In genomic region chr2:4557028-4557427, GRCm38 (mm10) we compare ENCODE assay signal across 8 mouse cellular contexts.
A peak's percentile ranks its signal among the peaks of the same experiment; 100 is the strongest.
DNase-seq lines count a peak whose midpoint lies in the region; ATAC-seq and TF ChIP-seq lines count a peak whose summit lies in the region.

No protein-coding gene starts in this region.

- no peak overlapping the region for H3K4me3 ChIP-seq in kidney, embryonic 16.5 days (ENCODE audit: low read length)
- no peak overlapping the region for H3K4me3 ChIP-seq in bone marrow macrophage, adult 2 months (ENCODE audit: insufficient read depth, low read length)
- no peak overlapping the region for H3K4me3 ChIP-seq in left cerebral cortex, adult 2 months

- intact Hi-C loops in left cerebral cortex, adult 2 months (cut with DNase I), result no loop called here

- H3K27ac ChIP-seq in kidney, embryonic 16.5 days (ENCODE audit: low read length), result peak overlapping the region; percentile 5
- H3K27ac ChIP-seq in bone marrow macrophage, adult 2 months (ENCODE audit: insufficient read depth, low read depth, low read length), result peak overlapping the region; percentile 35
- H3K27ac ChIP-seq in left cerebral cortex, adult 2 months, result no peak overlapping the region

- peaks cover 56% of the 10 kb centered on the region for H3K4me1 ChIP-seq in kidney, embryonic 16.5 days (ENCODE audit: insufficient read depth, low read length)
- peaks cover 44% of the 10 kb centered on the region for H3K4me1 ChIP-seq in bone marrow macrophage, adult 2 months (ENCODE audit: control insufficient read depth, insufficient read depth, low read length)

- TF ChIP-seq POLR2A in bone marrow macrophage, adult 2 months (IDR thresholded peaks at IDR 0.05; ENCODE audit: borderline replicate concordance, low read depth, low read length), result no peak

- H3K27me3 ChIP-seq in kidney, embryonic 16.5 days (ENCODE audit: insufficient read depth, low read length), result no peaks in the 10 kb centered on the region

- no peaks in the 10 kb centered on the region for H3K36me3 ChIP-seq in kidney, embryonic 16.5 days (ENCODE audit: insufficient read depth, low read length)

- no peak for DNase-seq in kidney, adult 18-20 months
- peak; percentile 43 for DNase-seq in lung, postnatal 36 days
- DNase-seq in frontal cortex, postnatal 25 days (ENCODE audit: low spot score in 2 of 2), result no peak
- DNase-seq in left cerebral cortex, adult 2 months (ENCODE audit: extremely low spot score in 1 of 2, low spot score in 2 of 2), result no peak
- no peak for DNase-seq in urinary bladder, postnatal 25 days (ENCODE audit: low spot score)

- ATAC-seq in kidney, embryonic 16.5 days (ENCODE audit: low FRiP score, low TSS enrichment), result no peak
- peak; percentile 23; the same call in 1 of the 2 replicates for ATAC-seq in granulocyte monocyte progenitor cell, adult 5-6 weeks (replicated peaks; ENCODE audit: poor library complexity, severe bottlenecking)

- peak overlapping the region; percentile 10; the same call in 1 of the 2 replicates for H3K4me2 ChIP-seq in kidney, embryonic 16.5 days (replicated peaks; ENCODE audit: low read depth, low read length)

- 23% methylated on average over 4 of the region's 4 CpGs for WGBS in kidney, embryonic 16.5 days

- H3K9ac ChIP-seq in kidney, embryonic 16.5 days (replicated peaks; ENCODE audit: low read length), result peak overlapping the region; percentile 29; the same call in 1 of the 2 replicates

- no peak for TF ChIP-seq CTCF in bone marrow macrophage, adult 2 months (IDR thresholded peaks at IDR 0.05; ENCODE audit: low read depth, low read length)
- no peak for TF ChIP-seq CTCF in left cerebral cortex, adult 2 months (IDR thresholded peaks at IDR 0.05)

- no peaks in the 10 kb centered on the region for H3K9me3 ChIP-seq in kidney, embryonic 16.5 days (ENCODE audit: low read length)
